Mouse (Mus musculus): ENCODE data around the gene Klhl15. TPM values are rescaled to one million over a fixed set of nuclear protein-coding genes. Genes with fewer than 3 reads are reported as not detected.

Gene Klhl15
- 1.6 TPM for polyA plus RNA-seq (2015; fragmentation: Illumina TruSeq; extraction: RNeasy Lipid Tissue Mini Kit (QIAGEN cat#74804); ENCODE audit: insufficient read depth, low read depth, low replicate concordance)

GRCm38 (mm10) chrX:94234532-94235189, at the start of gene Klhl15:
Klhl15 (plus strand) TSS chrX:94234599.

GRCm38 (mm10) chrX:94212597-94213321, 21.6 kb upstream of the Klhl15 start, which contains the start of gene Eif2s3x:
Eif2s3x (minus strand) TSS chrX:94212862.

Other genes starting within 250 kb of the Klhl15 start
- 2.7 TPM for gene Zfx, start 110.9 kb upstream of the Klhl15 start, polyA plus RNA-seq (2015; fragmentation: Illumina TruSeq; extraction: RNeasy Lipid Tissue Mini Kit (QIAGEN cat#74804); ENCODE audit: insufficient read depth, low read depth, low replicate concordance)
- gene Eif2s3x, start 21.7 kb upstream of the Klhl15 start, polyA plus RNA-seq (2015; fragmentation: Illumina TruSeq; extraction: RNeasy Lipid Tissue Mini Kit (QIAGEN cat#74804); ENCODE audit: insufficient read depth, low read depth, low replicate concordance) = 18.6 TPM
- not detected for gene Fam90a1b, start 132.2 kb downstream of the Klhl15 start, polyA plus RNA-seq (2015; fragmentation: Illumina TruSeq; extraction: RNeasy Lipid Tissue Mini Kit (QIAGEN cat#74804); ENCODE audit: insufficient read depth, low read depth, low replicate concordance)
- 8.8 TPM for gene Apoo, start 132.5 kb downstream of the Klhl15 start, polyA plus RNA-seq (2015; fragmentation: Illumina TruSeq; extraction: RNeasy Lipid Tissue Mini Kit (QIAGEN cat#74804); ENCODE audit: insufficient read depth, low read depth, low replicate concordance)